Comparison of ENCODE assay signal across 32 mouse cellular contexts in genomic region chr11:121052387-121052786, GRCm38 (mm10). TPM values are rescaled to one million over a fixed set of nuclear protein-coding genes. Genes with fewer than 3 reads are reported as not detected.
DNase-seq lines count a peak whose midpoint lies in the region; ATAC-seq and TF ChIP-seq lines count a peak whose summit lies in the region.
"Had no signal": no experiment of that assay in that cellular context is flagged by ENCODE, and none has a peak within 500 bp of the region (broad histone marks: within the 10 kb centered on the region; RNA-seq: fewer than 3 reads in every experiment).

No protein-coding gene starts in this region.

- H3K4me2 ChIP-seq in forebrain, embryonic 11.5 days (ENCODE audit: low read depth, low read length, severe bottlenecking): no peak overlapping the region
- H3K4me2 ChIP-seq in forebrain, postnatal 0 days (ENCODE audit: low read depth): no peak overlapping the region
- H3K4me2 ChIP-seq: heart, embryonic 11.5 days; hindbrain, embryonic 13.5 days; liver, embryonic 11.5 days; lung, embryonic 15.5 days; midbrain, embryonic 11.5 days; neural tube, embryonic 12.5 days had no signal

- H3K36me3 ChIP-seq in forebrain, embryonic 11.5 days (ENCODE audit: control insufficient read depth, insufficient read depth, low read length): no peaks in the 10 kb centered on the region
- H3K36me3 ChIP-seq in forebrain, postnatal 0 days (ENCODE audit: insufficient read depth): no peaks in the 10 kb centered on the region
- no peaks in the 10 kb centered on the region for H3K36me3 ChIP-seq in liver, adult 2 months (ENCODE audit: control insufficient read depth, insufficient read depth, low read length)
- H3K36me3 ChIP-seq: hindbrain, embryonic 13.5 days; lung, embryonic 15.5 days; neural tube, embryonic 12.5 days had no signal

- no peaks in the 10 kb centered on the region for H3K4me1 ChIP-seq in forebrain, embryonic 11.5 days (replicated peaks; ENCODE audit: control insufficient read depth, insufficient read depth, low read length)
- H3K4me1 ChIP-seq in forebrain, postnatal 0 days (ENCODE audit: insufficient read depth): no peaks in the 10 kb centered on the region
- peaks cover 15% of the 10 kb centered on the region for H3K4me1 ChIP-seq in liver, adult 2 months (ENCODE audit: control insufficient read depth, insufficient read depth, low read length)
- H3K4me1 ChIP-seq: hindbrain, embryonic 13.5 days; neural tube, embryonic 12.5 days had no signal

- TF ChIP-seq POLR2A in liver, adult 2 months (IDR thresholded peaks at IDR 0.05; ENCODE audit: extremely low read depth, insufficient read depth, low read length): no peak

- H3K4me3 ChIP-seq in forebrain, embryonic 11.5 days (ENCODE audit: low read depth, low read length): no peak overlapping the region
- no peak overlapping the region for H3K4me3 ChIP-seq in forebrain, postnatal 0 days (ENCODE audit: low read depth, low read length)
- H3K4me3 ChIP-seq in liver, adult 2 months (ENCODE audit: insufficient read depth, low read depth, low read length): no peak overlapping the region
- H3K4me3 ChIP-seq: gastrocnemius, adult 2 months; hindbrain, embryonic 13.5 days; lung, embryonic 15.5 days; myocyte; neural tube, embryonic 12.5 days had no signal

- H3K27me3 ChIP-seq in forebrain, embryonic 11.5 days (ENCODE audit: control insufficient read depth, insufficient read depth, low read length): no peaks in the 10 kb centered on the region
- no peaks in the 10 kb centered on the region for H3K27me3 ChIP-seq in forebrain, postnatal 0 days (ENCODE audit: insufficient read depth, low read length)
- H3K27me3 ChIP-seq in liver, adult 2 months (ENCODE audit: control insufficient read depth, insufficient read depth, low read length): no peaks in the 10 kb centered on the region
- H3K27me3 ChIP-seq: lung, embryonic 15.5 days; neural tube, embryonic 12.5 days had no signal

- H3K27ac ChIP-seq in forebrain, embryonic 11.5 days (ENCODE audit: low read depth, low read length): no peak overlapping the region
- H3K27ac ChIP-seq in forebrain, postnatal 0 days (ENCODE audit: low read depth, low read length): no peak overlapping the region
- no peak overlapping the region for H3K27ac ChIP-seq in liver, adult 2 months (replicated peaks; ENCODE audit: insufficient read depth, low read depth, low read length)
- H3K27ac ChIP-seq: gastrocnemius, adult 2 months; hindbrain, embryonic 13.5 days; lung, embryonic 15.5 days; neural tube, embryonic 12.5 days had no signal

- DNase-seq in forebrain, embryonic 11.5 days (ENCODE audit: low spot score): peak; percentile 17
- DNase-seq in forebrain, postnatal 0 days: no peak
- DNase-seq in liver, adult 2 months (ENCODE audit: extremely low read depth, low read depth, low spot score): peak; percentile 20
- no peak for DNase-seq in liver
- peak; percentile 73 to 82 for DNase-seq in kidney, postnatal 36 days
- no peak for DNase-seq in frontal cortex, adult 2 months (ENCODE audit: extremely low spot score in 1 of 2, low spot score in 1 of 2)
- no peak for DNase-seq in embryo, embryonic 10 days (ENCODE audit: low spot score)
- DNase-seq: adrenal gland, adult 8-10 months; cerebellum, adult 2 months; cerebellum, postnatal 25 days; gastrocnemius, adult 2 months; gastrocnemius, postnatal 36 days; heart, postnatal 4 days; right cerebral cortex, postnatal 4 days had no signal

- ATAC-seq in forebrain, embryonic 11.5 days (replicated peaks; ENCODE audit: low FRiP score): no peak
- no peak for ATAC-seq in forebrain, postnatal 0 days
- ATAC-seq: forebrain, embryonic 14.5 days had no signal

- no peak for TF ChIP-seq CTCF in forebrain, postnatal 0 days (IDR thresholded peaks at IDR 0.05; ENCODE audit: low read depth)
- no peak for TF ChIP-seq CTCF in liver, adult 2 months (IDR thresholded peaks at IDR 0.05; ENCODE audit: low read depth, low read length)

- H3K9ac ChIP-seq in forebrain, embryonic 11.5 days (ENCODE audit: low read length): no peak overlapping the region
- no peak overlapping the region for H3K9ac ChIP-seq in forebrain, postnatal 0 days
- H3K9ac ChIP-seq in liver, adult 2 months (ENCODE audit: low read depth, low read length): no peak overlapping the region
- H3K9ac ChIP-seq: hindbrain, embryonic 13.5 days; lung, embryonic 15.5 days; neural tube, embryonic 12.5 days had no signal

- H3K9me3 ChIP-seq in forebrain, embryonic 11.5 days (ENCODE audit: control insufficient read depth, low read length): no peaks in the 10 kb centered on the region
- H3K9me3 ChIP-seq in forebrain, postnatal 0 days (ENCODE audit: low read length): no peaks in the 10 kb centered on the region
- H3K9me3 ChIP-seq: hindbrain, embryonic 13.5 days; lung, embryonic 15.5 days; neural tube, embryonic 12.5 days had no signal

- no peaks in the 10 kb centered on the region for H3K79me2 ChIP-seq in liver, adult 2 months (ENCODE audit: control insufficient read depth, insufficient read depth, low read length)

- 72% methylated on average over 4 of the region's 4 CpGs for WGBS in forebrain, embryonic 11.5 days
- 71% methylated on average over 4 of the region's 4 CpGs for WGBS in forebrain, postnatal 0 days
- 58% methylated on average over 4 of the region's 4 CpGs for WGBS in liver, adult 2 months

RNA-seq across cellular contexts. Expression of gene Sectm1b, which starts 11.0 kb away (rescaled TPM):
- polyA plus RNA-seq in forebrain, embryonic 11.5 days (2014; fragmentation: Nextera tagmentation; extraction: Ambion mirVana): not detected in 2 replicates
- total RNA-seq in forebrain, postnatal 0 days (2014; rRNA removed): not detected in 2 replicates
- not detected in 2 replicates for polyA plus RNA-seq in forebrain, postnatal 0 days (2015; fragmentation: Nextera tagmentation; extraction: Ambion mirVana)
- total RNA-seq in liver, adult 2 months (2014; rRNA removed): not detected in 2 replicates
- 0.11 and 0.18 TPM in 2 replicates for polyA plus RNA-seq in liver, adult 2 months (2012; rRNA removed)
- polyA plus RNA-seq in frontal cortex, adult 2 months (2012; rRNA removed): not detected in 2 replicates
- total RNA-seq: adrenal gland, adult 8-10 months; CH12.LX; ES-E14; gastrocnemius, adult 2 months; gastrocnemius, postnatal 36 days; heart, adult 18-20 months; heart, postnatal 4 days; left cerebral cortex, postnatal 10 days; megakaryocyte, adult 5-6 weeks; midbrain, postnatal 0 days had no signal
- polyA plus RNA-seq: C2C12; cerebellum, adult 2 months; embryonic facial prominence, embryonic 11.5 days; forebrain, embryonic 14.5 days; heart, embryonic 11.5 days; hindbrain, embryonic 13.5 days; limb, embryonic 11.5 days; liver, embryonic 11.5 days; lung, embryonic 15.5 days; midbrain, embryonic 11.5 days; midbrain, postnatal 0 days; myocyte; neural tube, embryonic 12.5 days; testis, adult 2 months had no signal

RNA-seq across cellular contexts. Expression of gene Cd7, which starts 13.2 kb away (rescaled TPM):
- not detected in 2 replicates for polyA plus RNA-seq in forebrain, embryonic 11.5 days (2014; fragmentation: Nextera tagmentation; extraction: Ambion mirVana)
- total RNA-seq in forebrain, postnatal 0 days (2014; rRNA removed): not detected in 2 replicates
- not detected in 2 replicates for polyA plus RNA-seq in forebrain, postnatal 0 days (2015; fragmentation: Nextera tagmentation; extraction: Ambion mirVana)
- total RNA-seq in liver, adult 2 months (2014; rRNA removed): 0.20 and 0.55 TPM in 2 replicates
- 1.5 and 3.4 TPM in 2 replicates for polyA plus RNA-seq in liver, adult 2 months (2012; rRNA removed)
- polyA plus RNA-seq in frontal cortex, adult 2 months (2012; rRNA removed): 1.5 and 1.8 TPM in 2 replicates
- total RNA-seq: gastrocnemius, adult 2 months; gastrocnemius, postnatal 36 days; left cerebral cortex, postnatal 10 days; midbrain, postnatal 0 days had no signal
- polyA plus RNA-seq: C2C12; embryonic facial prominence, embryonic 11.5 days; forebrain, embryonic 14.5 days; heart, embryonic 11.5 days; hindbrain, embryonic 13.5 days; limb, embryonic 11.5 days; midbrain, embryonic 11.5 days; midbrain, postnatal 0 days had no signal

RNA-seq across cellular contexts. Expression of gene Sectm1a, which starts 28.6 kb away (rescaled TPM):
- polyA plus RNA-seq in forebrain, embryonic 11.5 days (2014; fragmentation: Nextera tagmentation; extraction: Ambion mirVana): not detected in 2 replicates
- not detected in 2 replicates for total RNA-seq in forebrain, postnatal 0 days (2014; rRNA removed)
- not detected in 2 replicates for polyA plus RNA-seq in forebrain, postnatal 0 days (2015; fragmentation: Nextera tagmentation; extraction: Ambion mirVana)
- 0.55 and 0.67 TPM in 2 replicates for total RNA-seq in liver, adult 2 months (2014; rRNA removed)
- 0.76 and 0.81 TPM in 2 replicates for polyA plus RNA-seq in liver, adult 2 months (2012; rRNA removed)
- 0.08 TPM in 1 of 2 replicates, not detected in the other for polyA plus RNA-seq in frontal cortex, adult 2 months (2012; rRNA removed)
- total RNA-seq: ES-E14; gastrocnemius, adult 2 months; gastrocnemius, postnatal 36 days; heart, postnatal 4 days; left cerebral cortex, postnatal 10 days; midbrain, postnatal 0 days had no signal
- polyA plus RNA-seq: C2C12; cerebellum, adult 2 months; embryonic facial prominence, embryonic 11.5 days; forebrain, embryonic 14.5 days; heart, embryonic 11.5 days; hindbrain, embryonic 13.5 days; limb, embryonic 11.5 days; midbrain, embryonic 11.5 days; midbrain, postnatal 0 days; neural tube, embryonic 12.5 days had no signal

Comparison
In these comparisons a context has a peak if more than half of its experiments do, and no peak if none do; other contexts are left out.
1. DNase-seq: peak in forebrain, embryonic 11.5 days (single experiment), liver, adult 2 months (single experiment) and kidney, postnatal 36 days (2 of 2); none in forebrain, postnatal 0 days (single experiment), liver (single experiment), frontal cortex, adult 2 months (0 of 2) and embryo, embryonic 10 days (single experiment).